Comparison of ENCODE assay signal across 25 mouse cellular contexts in genomic region chr17:8557926-8558325, GRCm38 (mm10). TPM values are rescaled to one million over a fixed set of nuclear protein-coding genes. Genes with fewer than 3 reads are reported as not detected.
"Had no signal": no experiment of that assay in that cellular context is flagged by ENCODE, and none has a peak within 500 bp of the region (broad histone marks: within the 10 kb centered on the region; RNA-seq: fewer than 3 reads in every experiment).

No protein-coding gene starts in this region.

- H3K27me3 ChIP-seq: midbrain, embryonic 12.5 days; neural tube, embryonic 13.5 days; neural tube, embryonic 15.5 days had no signal

- H3K27ac ChIP-seq: midbrain, embryonic 10.5 days; midbrain, embryonic 12.5 days; neural tube, embryonic 13.5 days; neural tube, embryonic 15.5 days had no signal

- DNase-seq: lung, adult 18-20 months; lung, embryonic 14.5 days; lung, postnatal 10 days; lung, postnatal 4 days; midbrain, embryonic 14.5 days; retina, postnatal 1 day; right cerebral cortex, adult 18-20 months; spleen, adult 18-20 months; thymus, adult 18-20 months; thymus, postnatal 14 days; thymus, postnatal 36 days had no signal

- H3K4me3 ChIP-seq: midbrain, embryonic 10.5 days; midbrain, embryonic 12.5 days; myocyte; neural tube, embryonic 13.5 days; neural tube, embryonic 15.5 days had no signal

- H3K4me1 ChIP-seq: midbrain, embryonic 12.5 days; neural tube, embryonic 13.5 days; neural tube, embryonic 15.5 days had no signal

RNA-seq across cellular contexts. Expression of gene Gm17087, which starts 8.8 kb away (rescaled TPM):
- total RNA-seq: megakaryocyte-erythroid progenitor cell, adult 5-6 weeks had no signal
- polyA plus RNA-seq: liver, embryonic 16.5 days; lung, embryonic 14.5 days; lung, embryonic 16.5 days; midbrain, embryonic 10.5 days; midbrain, embryonic 12.5 days; midbrain, embryonic 14.5 days; midbrain, embryonic 16.5 days; myocyte; neural tube, embryonic 11.5 days; neural tube, embryonic 13.5 days; neural tube, embryonic 15.5 days; small intestine, adult 2 months; stomach, embryonic 14.5 days; stomach, embryonic 16.5 days; thymus, postnatal 0 days had no signal
